Mouse (Mus musculus): Measurements from ENCODE around the gene Mdk.

The Mdk gene

DNA sequence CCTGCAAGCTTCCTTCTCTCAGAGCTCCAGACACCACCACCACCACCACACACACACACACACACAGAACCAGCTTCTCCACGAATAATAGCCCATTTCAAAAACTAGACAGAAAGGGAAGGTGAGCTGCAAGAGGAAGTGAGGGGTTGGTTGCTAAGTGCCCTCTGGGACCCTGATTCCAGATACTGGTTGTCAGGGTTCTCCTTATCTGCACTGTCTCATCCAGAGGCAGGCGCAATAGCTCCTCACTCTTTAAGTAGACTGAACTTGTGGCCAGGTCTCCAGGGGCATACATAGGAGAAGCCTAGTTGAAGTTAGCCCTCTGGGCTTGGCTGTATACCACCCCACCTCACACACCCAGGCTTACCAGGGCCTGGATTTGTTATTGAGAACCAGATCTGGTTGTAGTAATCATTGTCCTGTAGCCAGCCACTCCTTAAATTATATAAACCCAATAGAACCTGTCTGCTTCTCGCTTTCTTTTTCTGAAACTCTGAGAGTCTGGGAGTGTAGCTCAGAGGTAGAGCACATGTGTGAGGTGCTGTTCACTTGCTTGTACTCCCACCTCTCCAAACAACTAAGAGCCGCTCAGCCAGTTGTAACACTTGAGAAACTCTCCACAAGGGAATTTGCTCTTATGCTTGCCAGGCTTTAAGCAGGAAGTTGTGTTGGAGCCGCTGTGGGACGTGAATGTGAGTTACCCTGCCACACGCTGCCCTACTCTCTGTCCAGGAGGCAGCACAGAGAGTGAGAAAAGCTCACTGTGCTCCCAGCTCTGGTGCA, 18.6 kb downstream of the Mdk start:
- DNase-seq (ENCODE audit: low spot score in 2 of 2), result no peak

DNA sequence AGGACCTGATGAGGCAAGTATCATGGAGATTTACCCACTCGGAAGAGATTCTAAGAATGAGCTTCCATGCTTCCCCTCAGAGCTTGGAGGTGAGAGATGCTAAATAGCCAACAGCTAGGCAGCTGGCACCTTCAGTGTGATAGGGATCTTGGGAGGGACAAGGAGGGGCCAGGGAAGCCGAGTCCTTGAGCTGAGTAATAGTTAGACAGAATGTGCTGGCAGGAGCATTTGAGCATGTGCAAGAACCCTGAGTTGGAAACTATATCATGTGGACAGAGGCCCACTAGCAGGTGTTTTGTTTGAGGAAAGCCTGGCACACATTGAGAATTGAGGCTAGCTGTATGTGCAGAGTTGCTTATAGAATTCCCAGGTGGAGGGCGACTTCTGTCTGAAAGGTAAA, 19.5 kb downstream of the Mdk start:
- no peak for DNase-seq (ENCODE audit: low spot score in 2 of 2)

DNA sequence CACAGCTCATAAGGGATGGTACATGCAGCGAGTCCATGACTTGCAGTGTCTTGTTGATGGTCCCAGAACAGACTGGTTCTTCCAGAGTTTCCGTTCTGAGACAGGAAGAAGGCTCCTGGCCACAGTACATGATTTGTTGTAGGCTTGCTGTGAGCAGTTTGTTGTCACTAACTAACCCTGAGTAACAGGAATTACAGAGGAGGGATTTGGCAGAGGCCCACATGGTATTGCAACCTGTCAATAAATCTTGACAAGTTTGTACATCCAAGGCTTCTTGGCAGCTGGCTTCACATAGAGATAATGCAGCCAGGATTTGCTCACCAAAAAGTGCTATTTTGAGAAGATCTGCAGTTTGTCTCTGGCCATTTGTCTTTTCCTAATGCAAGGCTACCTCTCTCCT, 26.0 kb downstream of the Mdk start:
- DNase-seq (ENCODE audit: low spot score in 2 of 2), result no peak

DNA sequence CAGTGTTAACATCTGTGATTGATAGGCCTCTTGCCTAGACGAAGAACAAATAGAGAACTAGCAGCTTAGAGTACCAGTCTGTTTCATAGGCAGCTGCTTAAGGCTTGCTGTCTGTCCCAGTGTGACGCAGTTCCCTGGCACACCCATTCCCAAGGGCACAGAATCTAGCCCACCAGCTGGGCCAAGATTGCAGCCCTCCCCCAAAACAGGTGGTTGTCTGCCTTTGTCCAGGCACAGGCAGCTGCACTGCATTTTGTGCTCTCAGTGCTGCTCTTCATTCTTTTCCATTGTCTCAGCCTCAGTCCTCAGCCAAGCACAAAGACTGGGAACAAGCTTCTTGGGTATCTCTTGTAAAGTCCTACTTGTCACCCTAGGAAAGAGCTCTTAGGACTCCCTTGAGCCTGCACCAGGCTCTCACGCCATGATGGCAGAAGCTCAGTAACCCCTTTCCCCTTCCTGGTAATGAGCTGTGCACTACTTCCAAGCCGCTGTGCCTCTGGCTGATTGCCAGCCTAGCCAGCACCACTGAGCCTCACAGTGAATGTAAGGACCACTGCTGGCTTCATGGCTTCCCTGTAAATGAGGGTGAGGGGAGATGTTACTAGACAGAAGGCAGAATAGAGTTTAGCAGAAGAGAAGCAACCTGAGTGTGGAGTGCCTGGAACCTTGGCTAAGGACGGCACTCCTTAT, 27.3 kb downstream of the Mdk start:
- peak; percentile 66 to 80 for DNase-seq (ENCODE audit: low spot score in 2 of 2)

DNA sequence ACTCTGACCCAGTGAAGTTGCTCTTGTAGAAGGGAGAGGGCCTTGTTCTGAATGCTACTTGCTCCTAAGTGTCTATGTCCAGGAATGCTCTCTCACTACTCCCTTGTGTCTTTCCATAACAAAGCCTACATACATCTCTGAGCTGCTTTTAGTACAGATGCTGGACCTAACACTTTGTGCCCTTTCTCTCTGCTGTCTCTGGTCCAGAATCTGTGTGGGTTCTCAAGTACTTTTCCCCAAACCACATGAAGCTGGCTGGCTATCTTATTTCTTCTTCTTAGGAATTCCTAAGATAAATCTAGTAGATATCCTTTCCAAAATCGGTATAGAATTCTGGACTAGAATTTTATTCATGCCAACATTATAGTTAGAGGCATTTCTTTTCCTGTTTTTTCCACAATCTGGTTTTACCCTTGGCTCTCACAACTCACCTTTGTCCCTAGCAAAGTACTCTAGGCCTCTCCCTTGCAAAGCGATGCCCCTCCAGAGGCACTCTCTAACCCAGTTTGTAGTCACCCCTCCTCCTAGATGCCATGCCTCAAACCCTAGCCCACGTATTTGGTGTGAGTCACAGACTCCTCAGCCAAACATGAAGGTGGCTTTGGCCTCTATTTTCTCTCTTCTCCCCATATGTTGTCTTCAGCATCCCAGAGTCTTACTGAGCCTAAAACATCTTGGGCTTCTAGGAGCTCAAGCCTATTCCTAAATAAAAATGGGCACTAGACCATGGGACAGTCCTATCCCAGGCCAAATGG, 28.7 kb downstream of the Mdk start:
- DNase-seq (ENCODE audit: low spot score in 2 of 2), result no peak

DNA sequence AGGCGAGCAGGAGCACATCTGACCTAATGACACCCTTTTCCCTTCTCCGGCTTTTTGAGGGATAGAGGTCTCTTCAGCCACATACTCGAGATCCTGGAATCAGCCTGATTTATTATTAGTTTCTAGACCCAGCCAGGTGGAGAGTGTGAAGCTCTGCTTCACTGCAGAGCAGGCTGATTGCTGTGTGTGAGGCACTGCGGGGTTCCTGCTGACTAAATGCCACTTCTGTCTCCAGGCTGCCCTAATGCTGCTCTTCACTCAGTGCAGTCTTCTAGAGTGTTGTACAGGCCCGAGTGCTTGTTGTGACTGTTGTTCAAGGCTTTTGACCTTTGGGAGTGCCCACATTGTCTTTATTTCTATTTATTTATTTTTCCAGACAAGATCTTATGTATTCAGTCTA, 29.8 kb downstream of the Mdk start:
- DNase-seq (ENCODE audit: low spot score in 2 of 2), result no peak

DNA sequence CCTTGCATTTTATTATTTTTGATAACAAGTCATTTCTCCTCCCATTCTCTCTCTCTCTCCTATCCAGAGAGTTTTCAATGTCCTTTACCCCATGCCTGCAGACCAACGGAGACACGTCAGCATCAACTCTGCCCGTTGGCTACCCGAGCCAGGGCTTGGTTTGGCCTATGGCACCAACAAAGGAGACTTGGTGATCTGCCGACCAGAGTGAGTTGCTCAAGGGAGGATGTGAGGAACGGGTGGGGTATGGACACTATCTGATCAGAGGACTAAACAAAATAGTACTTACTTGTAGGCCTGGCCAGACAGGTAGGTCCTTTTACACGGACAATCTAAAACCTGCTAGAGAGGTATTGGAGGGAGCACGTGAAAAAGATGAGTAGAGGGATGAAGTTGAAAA, 31.7 kb downstream of the Mdk start:
- no peak for DNase-seq (ENCODE audit: low spot score in 2 of 2)

DNA sequence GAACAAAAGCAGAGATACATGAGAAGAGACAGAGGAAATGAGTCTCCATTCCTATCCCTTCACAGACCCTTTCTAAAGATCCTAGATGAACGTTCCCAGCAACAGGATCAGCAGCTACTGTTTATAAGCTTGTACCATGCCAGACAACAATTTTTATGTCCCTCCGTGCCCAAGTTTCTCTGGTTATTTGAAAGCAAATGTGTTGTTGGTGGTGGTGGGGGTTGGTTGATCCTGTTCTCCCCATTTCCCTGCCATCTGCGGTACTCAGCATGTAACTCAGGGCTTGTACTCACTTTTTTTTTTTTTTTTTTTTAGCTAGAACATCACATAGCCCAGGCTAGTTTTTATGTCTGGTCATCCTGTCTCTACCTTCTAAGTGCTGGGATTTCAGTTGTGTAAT, 33.0 kb downstream of the Mdk start:
- no peak for DNase-seq (ENCODE audit: low spot score in 2 of 2)

DNA sequence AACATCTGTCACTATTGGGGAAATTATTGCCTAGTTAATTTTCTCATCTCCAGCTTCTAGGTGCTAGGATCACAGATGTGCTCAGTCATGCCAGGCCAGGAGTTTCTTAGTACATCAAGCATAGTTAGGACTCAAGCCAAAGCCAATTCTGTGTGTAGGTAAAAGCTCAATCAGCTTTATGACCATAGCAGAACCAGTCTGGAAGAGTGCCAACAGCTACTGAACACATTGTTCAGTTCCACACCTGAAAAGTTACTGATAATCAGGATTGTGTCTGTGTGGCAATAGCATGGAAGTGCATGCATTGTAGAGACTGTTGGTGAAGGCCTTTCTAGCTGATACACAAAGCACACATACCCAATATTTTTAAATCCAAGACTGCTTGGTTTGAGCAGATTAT, 34.1 kb downstream of the Mdk start:
- no peak for DNase-seq (ENCODE audit: low spot score in 2 of 2)

DNA sequence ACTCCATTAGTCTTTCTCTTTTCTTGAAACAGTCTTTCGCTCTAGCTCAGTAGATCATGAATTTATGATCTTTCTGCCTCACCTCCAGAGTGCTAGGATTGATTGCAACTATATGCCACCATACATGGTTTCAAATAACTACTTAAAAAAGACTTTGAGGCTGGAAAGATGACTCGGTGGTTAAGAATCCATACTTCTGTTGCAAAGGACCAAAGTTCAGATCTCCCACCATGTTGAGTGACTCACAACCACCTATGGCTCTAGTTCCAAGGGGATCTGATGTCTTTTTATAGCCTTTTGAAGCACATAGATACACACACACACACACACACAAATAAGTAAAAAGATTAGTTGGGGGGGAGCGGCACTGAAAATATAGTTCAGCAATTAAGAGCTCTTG, 36.7 kb downstream of the Mdk start:
- no peak for DNase-seq (ENCODE audit: low spot score in 2 of 2)

DNA sequence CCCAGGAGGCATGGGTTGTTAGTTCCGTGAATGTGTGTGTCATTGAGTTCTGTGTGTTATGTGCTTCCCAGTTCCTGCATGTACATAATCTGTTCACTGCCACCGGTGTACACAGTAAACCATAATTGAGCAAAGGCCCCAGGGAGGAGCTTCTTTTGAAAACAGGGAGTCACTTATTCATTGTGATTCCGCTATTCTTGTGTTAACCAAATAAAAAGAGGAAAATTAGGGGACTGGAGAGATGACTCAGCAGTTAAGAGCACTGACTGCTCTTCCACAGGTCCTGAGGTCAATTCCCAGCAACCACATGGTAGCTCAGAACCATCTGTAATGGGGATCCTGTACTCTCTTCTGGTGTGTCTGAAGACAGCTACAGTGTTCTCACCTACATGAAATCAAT, 37.4 kb downstream of the Mdk start:
- no peak for DNase-seq (ENCODE audit: low spot score in 2 of 2)

DNA sequence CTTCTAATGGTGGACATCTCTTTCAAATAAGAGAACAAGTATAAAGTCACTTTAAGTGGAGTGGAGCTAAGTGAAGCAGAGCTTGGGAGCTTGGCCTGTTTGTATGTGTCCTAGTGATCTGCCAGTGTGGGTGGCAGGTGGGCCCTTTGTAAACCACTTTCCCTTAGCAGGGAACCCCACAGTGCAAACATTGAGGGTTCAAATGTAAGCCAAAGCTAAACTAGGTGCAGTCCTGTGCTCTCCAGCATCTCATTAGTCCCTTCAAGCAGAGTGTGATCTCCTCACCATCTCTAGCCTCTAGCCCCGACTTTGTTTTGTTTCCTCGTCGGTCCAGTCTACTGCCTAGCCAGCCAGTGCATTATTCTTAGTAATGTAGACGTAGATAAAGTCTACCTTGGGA, 47.5 kb downstream of the Mdk start:
- DNase-seq (ENCODE audit: low spot score in 2 of 2), result no peak

DNA sequence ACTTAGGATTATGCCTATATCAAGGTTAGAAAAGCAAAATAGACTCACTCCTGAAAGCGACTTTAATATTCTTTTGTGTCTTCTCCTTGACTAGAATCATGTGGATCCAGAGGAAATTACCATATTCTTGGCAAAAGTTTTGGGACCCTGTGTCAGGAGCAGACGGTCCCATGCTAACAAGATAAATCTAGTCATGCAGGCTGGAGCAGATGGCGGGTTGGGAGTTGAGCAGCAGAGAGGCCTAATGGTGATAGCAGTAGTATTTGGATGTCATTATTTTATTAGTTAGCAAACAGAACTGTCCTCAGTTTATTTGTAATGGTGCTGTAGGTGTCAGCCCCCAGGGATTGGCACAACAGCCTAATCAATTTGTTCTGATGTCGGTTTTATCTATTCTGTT, 48.1 kb downstream of the Mdk start:
- DNase-seq (ENCODE audit: low spot score in 2 of 2), result no peak
